Comparison of ENCODE assay signal across 19 mouse cellular contexts in the genomic region with DNA sequence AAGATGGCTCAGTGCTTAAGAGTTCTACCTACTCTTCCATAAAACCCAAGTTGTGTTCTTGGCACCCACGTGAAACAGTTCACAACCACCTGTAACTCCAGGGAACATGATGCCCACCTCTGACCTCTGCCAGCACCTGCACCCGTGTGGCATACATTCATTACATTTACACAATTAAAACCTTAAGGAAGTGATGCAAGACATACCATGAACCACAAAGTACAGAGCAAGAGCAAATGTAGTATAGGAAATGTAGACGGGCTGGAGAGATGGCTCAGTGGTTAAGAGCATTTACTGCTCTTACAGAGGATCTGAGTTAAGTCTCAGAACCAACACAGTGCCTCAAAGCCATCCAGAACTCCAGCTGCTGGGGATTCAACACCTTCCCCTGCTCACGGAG. TPM values are rescaled to one million over a fixed set of nuclear protein-coding genes. Genes with fewer than 3 reads are reported as not detected.
A peak's percentile ranks its signal among the peaks of the same experiment; 100 is the strongest.
DNase-seq lines count a peak whose midpoint lies in the region; ATAC-seq and TF ChIP-seq lines count a peak whose summit lies in the region.
"Had no signal": no experiment of that assay in that cellular context is flagged by ENCODE, and none has a peak within 500 bp of the region (broad histone marks: within the 10 kb centered on the region; RNA-seq: fewer than 3 reads in every experiment).

No protein-coding gene starts in this region.

- DNase-seq in heart, adult 11 months = peak; percentile 64
- DNase-seq in heart, embryonic 10.5 days (ENCODE audit: low spot score) = no peak
- peak; percentile 51 for DNase-seq in 416B (ENCODE audit: low read depth)
- no peak for DNase-seq in lung, postnatal 0 days (ENCODE audit: low spot score)
- DNase-seq in spleen, postnatal 4 days (ENCODE audit: low spot score in 2 of 2) = no peak
- DNase-seq: adrenal gland, adult 2 months; adrenal gland, postnatal 10 days; adrenal gland, postnatal 25 days; cerebellum, adult 11-12 months; cerebellum, adult 2 months; cerebellum, adult 9-10 months; cerebellum, postnatal 10 days; cerebellum, postnatal 25 days had no signal

- no peak overlapping the region for H3K9ac ChIP-seq in lung, postnatal 0 days (replicated peaks; ENCODE audit: low read depth)
- H3K9ac ChIP-seq: embryonic facial prominence, embryonic 12.5 days; forebrain, embryonic 13.5 days; forebrain, embryonic 15.5 days had no signal

- no peak for TF ChIP-seq EP300 in lung, postnatal 0 days (IDR thresholded peaks at IDR 0.05)

- TF ChIP-seq CTCF in lung, postnatal 0 days (IDR thresholded peaks at IDR 0.05) = no peak

- H3K27ac ChIP-seq in heart, embryonic 10.5 days = no peak overlapping the region
- no peak overlapping the region for H3K27ac ChIP-seq in lung, postnatal 0 days (ENCODE audit: low read length)
- H3K27ac ChIP-seq: embryonic facial prominence, embryonic 10.5 days; embryonic facial prominence, embryonic 12.5 days; forebrain, embryonic 13.5 days; forebrain, embryonic 15.5 days had no signal

- peak; percentile 28 for ATAC-seq in granulocyte monocyte progenitor cell, adult 5-6 weeks (replicated peaks; ENCODE audit: poor library complexity, severe bottlenecking)
- 0 out of 2 replicates have a peak, but pooled peaks have one; percentile 18 for ATAC-seq in megakaryocyte, adult 5-6 weeks (ENCODE audit: poor library complexity, severe bottlenecking)
- no peak for ATAC-seq in lung, postnatal 0 days
- ATAC-seq: forebrain, embryonic 13.5 days; forebrain, embryonic 15.5 days had no signal

- no peak overlapping the region for H3K4me2 ChIP-seq in lung, postnatal 0 days (replicated peaks; ENCODE audit: low read depth, low read length)
- H3K4me2 ChIP-seq: embryonic facial prominence, embryonic 12.5 days; forebrain, embryonic 15.5 days had no signal

- H3K9me3 ChIP-seq in heart, embryonic 10.5 days = no peaks in the 10 kb centered on the region
- no peaks in the 10 kb centered on the region for H3K9me3 ChIP-seq in lung, postnatal 0 days (ENCODE audit: low read length)
- H3K9me3 ChIP-seq: embryonic facial prominence, embryonic 10.5 days; embryonic facial prominence, embryonic 12.5 days; forebrain, embryonic 13.5 days; forebrain, embryonic 15.5 days had no signal

- H3K4me1 ChIP-seq in heart, embryonic 10.5 days = peaks cover 14% of the 10 kb centered on the region
- H3K4me1 ChIP-seq in lung, postnatal 0 days (ENCODE audit: insufficient read depth, low read depth, low read length) = no peaks in the 10 kb centered on the region

- no peaks in the 10 kb centered on the region for H3K27me3 ChIP-seq in heart, embryonic 10.5 days (ENCODE audit: insufficient read depth, poor library complexity, severe bottlenecking)
- H3K27me3 ChIP-seq in lung, postnatal 0 days (replicated peaks; ENCODE audit: insufficient read depth, low read length) = no peaks in the 10 kb centered on the region
- H3K27me3 ChIP-seq: embryonic facial prominence, embryonic 12.5 days; forebrain, embryonic 13.5 days; forebrain, embryonic 15.5 days had no signal

- WGBS in heart, embryonic 10.5 days = 87% methylated on average over 4 of the region's 4 CpGs
- 70% methylated on average over 4 of the region's 4 CpGs for WGBS in lung, postnatal 0 days

- H3K4me3 ChIP-seq in heart, embryonic 10.5 days = no peak overlapping the region
- no peak overlapping the region for H3K4me3 ChIP-seq in lung, postnatal 0 days (ENCODE audit: low read depth, low read length)
- H3K4me3 ChIP-seq: embryonic facial prominence, embryonic 10.5 days; embryonic facial prominence, embryonic 12.5 days; forebrain, embryonic 13.5 days; forebrain, embryonic 15.5 days had no signal

- H3K36me3 ChIP-seq in heart, embryonic 10.5 days = peaks cover 8% of the 10 kb centered on the region; the same call in 1 of the 2 replicates
- no peaks in the 10 kb centered on the region for H3K36me3 ChIP-seq in lung, postnatal 0 days (ENCODE audit: insufficient read depth, low read length)
- H3K36me3 ChIP-seq: embryonic facial prominence, embryonic 12.5 days had no signal

RNA-seq across cellular contexts. Expression of gene Cenpj, which starts 6.2 kb away (rescaled TPM):
- polyA plus RNA-seq in heart, embryonic 10.5 days (2016; fragmentation: Nextera tagmentation; extraction: Ambion mirVana) = 12.6 and 12.9 TPM in 2 replicates
- total RNA-seq in granulocyte monocyte progenitor cell, adult 5-6 weeks (2014; fragmentation: Nextera tagmentation) = 26.8 and 27.7 TPM in 2 replicates
- 23.5 and 24.9 TPM in 2 replicates for total RNA-seq in granulocyte monocyte progenitor cell, adult 5-6 weeks (2017)
- total RNA-seq in megakaryocyte, adult 5-6 weeks (2015) = 18.6 and 23.3 TPM in 2 replicates
- 15.8 and 24.6 TPM in 2 replicates for total RNA-seq in megakaryocyte, adult 5-6 weeks (2017)
- 3.2 and 3.6 TPM in 2 replicates for polyA plus RNA-seq in lung, postnatal 0 days (2015; fragmentation: Nextera tagmentation; extraction: Ambion mirVana)

RNA-seq across cellular contexts. Expression of gene Parp4, which starts 6.4 kb away (rescaled TPM):
- 6.4 and 9.7 TPM in 2 replicates for polyA plus RNA-seq in heart, embryonic 10.5 days (2016; fragmentation: Nextera tagmentation; extraction: Ambion mirVana)
- total RNA-seq in granulocyte monocyte progenitor cell, adult 5-6 weeks (2014; fragmentation: Nextera tagmentation) = 17.6 and 31.1 TPM in 2 replicates
- 3.6 and 4.2 TPM in 2 replicates for total RNA-seq in granulocyte monocyte progenitor cell, adult 5-6 weeks (2017)
- total RNA-seq in megakaryocyte, adult 5-6 weeks (2015) = 63.0 and 71.7 TPM in 2 replicates
- total RNA-seq in megakaryocyte, adult 5-6 weeks (2017) = 11.2 and 14.9 TPM in 2 replicates
- 10.6 and 13.1 TPM in 2 replicates for polyA plus RNA-seq in lung, postnatal 0 days (2015; fragmentation: Nextera tagmentation; extraction: Ambion mirVana)

Comparison
In these comparisons a context has a peak if more than half of its experiments do, and no peak if none do; other contexts are left out.
1. DNase-seq: peak in heart, adult 11 months (single experiment) and 416B (single experiment); none in heart, embryonic 10.5 days (single experiment), lung, postnatal 0 days (single experiment) and spleen, postnatal 4 days (0 of 2).